Mouse (Mus musculus) urinary bladder, postnatal 14 days (tissue): ENCODE results near the gene Tlk1.

Experiments used
- DNase-seq: peaks from one replicate; pipeline ENCODE4 v3.0.0; 2021; ENCODE audit warnings: low spot score

The Tlk1 gene

GRCm38 (mm10) chr2:70790246-70790645 lies 35.3 kb downstream of the Tlk1 start:
- DNase-seq: no peak

GRCm38 (mm10) chr2:70789331-70789730 lies 36.2 kb downstream of the Tlk1 start:
- DNase-seq: no peak

- no peak for DNase-seq
Measured at GRCm38 (mm10) chr2:70784447-70784846, 41.1 kb downstream of the Tlk1 start.

- peak; percentile 19 for DNase-seq
Measured at GRCm38 (mm10) chr2:70783504-70783903, 42.0 kb downstream of the Tlk1 start.

GRCm38 (mm10) chr2:70779634-70780033 lies 45.9 kb downstream of the Tlk1 start:
- no peak for DNase-seq

GRCm38 (mm10) chr2:70776744-70777143 lies 48.8 kb downstream of the Tlk1 start:
- no peak for DNase-seq

GRCm38 (mm10) chr2:70764734-70765133 lies 60.8 kb downstream of the Tlk1 start:
- DNase-seq: no peak

GRCm38 (mm10) chr2:70762741-70763140 lies 62.8 kb downstream of the Tlk1 start:
- DNase-seq: no peak

GRCm38 (mm10) chr2:70752149-70752548 lies 73.4 kb downstream of the Tlk1 start:
- no peak for DNase-seq

- DNase-seq: no peak
Measured at GRCm38 (mm10) chr2:70751655-70752054, 73.9 kb downstream of the Tlk1 start.

GRCm38 (mm10) chr2:70742588-70742987 lies 82.9 kb downstream of the Tlk1 start:
- DNase-seq: no peak

GRCm38 (mm10) chr2:70741901-70742300 lies 83.6 kb downstream of the Tlk1 start:
- no peak for DNase-seq

- no peak for DNase-seq
Measured at GRCm38 (mm10) chr2:70736008-70736407, 89.5 kb downstream of the Tlk1 start.

GRCm38 (mm10) chr2:70735534-70735933 lies 90.0 kb downstream of the Tlk1 start:
- DNase-seq: no peak

GRCm38 (mm10) chr2:70727089-70727488 lies 98.4 kb downstream of the Tlk1 start:
- DNase-seq: no peak

GRCm38 (mm10) chr2:70723610-70724243 lies 101.8 kb downstream of the Tlk1 start:
- no peak for DNase-seq

- DNase-seq: no peak
Measured at GRCm38 (mm10) chr2:70710878-70711277, 114.7 kb downstream of the Tlk1 start.

GRCm38 (mm10) chr2:70710236-70710635 lies 115.3 kb downstream of the Tlk1 start:
- DNase-seq: no peak

GRCm38 (mm10) chr2:70708986-70709730 lies 116.4 kb downstream of the Tlk1 start:
- no peak for DNase-seq

- no peak for DNase-seq
Measured at GRCm38 (mm10) chr2:70702403-70702802, 123.1 kb downstream of the Tlk1 start.

- no peak for DNase-seq
Measured at GRCm38 (mm10) chr2:70701571-70701970, 124.0 kb downstream of the Tlk1 start.

GRCm38 (mm10) chr2:70700851-70701250 lies 124.7 kb downstream of the Tlk1 start:
- DNase-seq: no peak

GRCm38 (mm10) chr2:70695712-70696111 lies 129.8 kb downstream of the Tlk1 start:
- no peak for DNase-seq

- DNase-seq: no peak
Measured at GRCm38 (mm10) chr2:70690195-70690594, 135.3 kb downstream of the Tlk1 start.
